Mouse (Mus musculus) A20 (cell line): ENCODE measurements around the gene Heatr9.
A peak's percentile ranks its signal among the peaks of the same experiment; 100 is the strongest.

Experiments used
- DNase-seq: peaks from one replicate; pipeline ENCODE4 v3.0.0-alpha.2; 2011; ENCODE audit warnings: low read depth, low spot score

Heatr9 gene

DNA sequence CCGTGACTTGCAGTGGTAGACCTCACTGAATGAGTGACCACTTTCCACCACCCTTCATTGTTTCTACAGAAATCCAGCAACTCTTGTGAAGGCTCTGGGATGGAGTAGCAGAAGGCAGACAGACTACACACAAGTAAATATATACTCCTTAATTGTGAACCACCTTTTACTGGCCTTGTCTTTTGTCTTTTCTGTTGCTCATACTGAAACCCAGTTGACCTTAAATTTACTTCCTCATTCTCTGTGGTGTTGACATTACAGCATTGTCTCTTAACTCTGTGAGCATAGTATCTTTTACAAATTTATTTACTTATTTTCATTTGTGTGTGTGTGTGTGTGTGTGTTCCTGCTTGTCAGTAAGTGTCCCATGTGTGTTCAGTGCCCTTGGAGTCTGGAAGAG lies 11.2 kb upstream of the Heatr9 start:
- peak; percentile 77 for DNase-seq

DNA sequence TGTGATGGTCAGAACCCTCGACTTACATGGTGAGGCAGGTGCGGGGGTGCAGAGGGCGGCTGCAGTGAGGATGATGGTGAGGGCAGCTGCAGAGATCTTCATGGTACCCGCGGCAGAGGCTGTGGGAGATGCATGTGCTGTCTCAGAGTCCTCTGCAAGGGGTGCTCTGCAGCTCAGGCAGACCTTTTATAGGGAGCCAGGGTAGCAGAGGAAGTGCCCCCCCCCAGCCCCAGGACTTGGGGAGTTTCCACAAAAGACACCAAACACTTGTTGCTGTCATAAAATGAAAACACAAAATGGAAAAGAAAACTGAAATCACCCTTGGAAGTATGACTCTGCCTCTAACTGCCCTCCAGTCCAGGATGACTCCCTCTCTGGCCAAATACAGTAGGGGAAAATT lies 8.4 kb upstream of the Heatr9 start, which contains the start of gene Ccl5:
Ccl5 (minus strand) TSS at position 159 of the 400 bp plus-strand sequence.
- no peak for DNase-seq

DNA sequence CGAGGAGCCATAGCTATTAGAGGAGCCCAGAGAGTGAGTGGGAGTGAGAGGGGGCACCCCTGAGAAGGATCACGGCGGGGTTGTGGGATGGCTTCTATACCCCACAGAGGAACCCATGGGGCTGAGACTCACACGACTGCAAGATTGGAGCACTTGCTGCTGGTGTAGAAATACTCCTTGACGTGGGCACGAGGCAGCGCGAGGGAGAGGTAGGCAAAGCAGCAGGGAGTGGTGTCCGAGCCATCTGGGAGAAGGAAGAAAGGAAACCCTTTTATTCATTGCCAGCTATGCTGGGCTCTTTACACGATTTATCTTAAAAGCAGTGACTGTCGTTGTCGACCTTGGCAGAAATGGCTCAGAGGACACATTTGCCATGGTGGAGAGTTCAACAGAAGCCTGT lies 7.0 kb upstream of the Heatr9 start:
- DNase-seq = no peak

DNA sequence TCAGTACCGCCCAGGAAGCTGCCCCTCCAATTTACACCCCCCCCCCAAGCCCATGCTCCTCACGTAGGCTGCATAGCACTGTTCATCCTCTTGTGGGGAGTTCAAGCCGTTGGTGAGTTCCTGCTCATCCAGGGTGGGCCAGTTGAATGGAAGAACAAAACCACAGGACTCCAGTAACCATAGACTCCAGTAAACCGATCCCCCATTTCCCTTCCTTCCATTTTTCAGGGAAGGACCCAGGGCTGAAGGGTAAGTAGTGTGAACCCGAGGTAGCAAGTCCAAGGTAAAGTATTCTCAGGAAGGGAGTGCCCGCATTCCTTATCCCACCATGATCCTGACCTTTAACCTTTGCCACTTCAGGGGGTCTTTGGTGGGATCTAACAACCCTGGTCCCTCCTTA lies 3.6 kb downstream of the Heatr9 start:
- DNase-seq = no peak

DNA sequence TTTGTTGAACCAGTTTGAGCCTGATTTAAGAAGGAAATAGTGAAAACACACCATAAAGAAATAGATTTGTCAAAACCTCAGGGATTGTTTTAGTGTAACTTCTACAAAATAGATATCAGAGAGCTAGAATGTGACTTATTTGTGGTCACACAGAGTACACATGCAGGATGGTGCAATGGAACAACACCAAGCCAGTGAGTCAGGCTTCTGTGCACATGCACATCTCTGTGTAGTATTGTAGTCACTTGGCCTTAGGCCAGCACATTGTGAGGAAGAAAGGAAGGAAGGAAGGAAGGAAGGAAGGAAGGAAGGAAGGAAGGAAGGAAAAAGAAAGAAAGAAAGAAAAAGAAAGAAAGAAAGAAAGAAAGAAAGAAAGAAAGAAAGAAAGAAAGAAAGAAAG lies 4.8 kb downstream of the Heatr9 start:
- DNase-seq = no peak

DNA sequence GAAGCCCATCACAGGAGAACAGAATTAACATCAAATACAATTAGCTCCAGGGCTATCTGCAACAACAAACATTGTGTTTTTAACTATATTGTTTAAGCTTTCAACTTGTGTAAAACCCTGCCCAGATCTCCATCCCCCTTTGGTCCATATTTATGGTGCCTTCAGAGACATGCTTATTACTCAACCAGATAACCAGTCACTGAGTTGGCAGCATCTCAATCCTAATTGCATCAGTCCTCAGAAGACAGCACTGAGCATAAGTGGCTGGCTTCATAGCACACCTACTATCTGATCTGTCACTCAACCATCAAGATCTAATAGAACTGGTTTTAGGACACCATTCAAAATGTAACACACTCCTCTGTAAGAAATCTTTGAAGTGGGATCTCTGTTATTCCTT lies 12.5 kb downstream of the Heatr9 start:
- DNase-seq = no peak

DNA sequence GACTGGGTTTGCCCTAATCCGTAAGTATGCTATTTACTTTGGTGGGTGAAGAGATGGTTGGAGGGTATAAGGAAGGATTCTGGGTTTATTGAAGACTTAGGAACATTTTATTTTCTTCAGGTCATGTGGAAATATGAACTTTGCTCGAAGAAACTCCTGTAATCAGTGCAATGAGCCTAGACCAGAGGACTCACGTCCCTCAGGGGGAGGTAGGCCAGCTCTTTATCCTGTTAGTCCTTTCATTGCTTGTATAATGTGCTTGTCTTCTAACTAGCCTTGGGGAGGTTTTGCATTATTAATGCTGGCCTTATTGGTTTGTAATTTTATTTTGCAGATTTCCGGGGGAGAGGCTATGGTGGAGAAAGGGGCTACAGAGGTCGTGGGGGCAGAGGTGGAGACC lies 17.7 kb downstream of the Heatr9 start:
- DNase-seq = no peak

DNA sequence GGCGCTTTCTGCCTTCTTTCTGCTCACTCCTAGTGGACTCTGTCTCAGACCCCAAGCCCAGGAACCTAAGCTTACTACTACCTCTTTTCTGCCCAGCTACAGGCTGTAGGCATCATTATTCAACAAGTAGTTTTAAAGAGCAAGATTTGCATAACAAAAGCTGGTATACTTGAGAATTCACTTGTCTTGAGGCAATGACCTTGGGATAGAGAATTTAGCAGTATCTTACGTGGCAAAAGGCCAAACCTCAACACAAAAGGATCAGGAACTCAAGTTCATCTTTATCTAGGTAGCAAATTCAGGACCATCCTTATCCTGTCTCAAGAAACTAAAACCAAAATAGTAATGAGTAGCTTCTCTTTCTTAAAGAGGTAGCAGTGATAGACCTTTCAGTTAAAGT lies 26.4 kb downstream of the Heatr9 start:
- no peak for DNase-seq

DNA sequence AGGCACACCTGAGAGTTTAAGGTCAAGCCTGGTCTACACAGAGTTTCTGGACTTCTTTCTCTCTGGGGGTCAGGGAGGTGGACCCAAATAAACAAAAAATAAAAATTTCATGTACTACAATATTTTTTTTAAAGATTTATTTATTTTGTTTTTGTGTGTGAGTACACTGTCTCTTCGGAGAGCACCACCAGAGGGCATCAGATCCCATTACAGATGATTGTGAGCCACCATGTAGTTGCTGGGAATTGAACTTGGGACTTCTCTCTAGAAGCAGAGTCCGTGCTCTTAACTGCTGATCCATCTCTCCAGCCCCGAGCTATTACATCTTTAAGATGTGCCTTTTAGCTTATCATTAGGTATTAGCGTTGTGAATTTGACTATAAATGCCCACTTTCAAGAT lies 30.5 kb downstream of the Heatr9 start:
- no peak for DNase-seq

DNA sequence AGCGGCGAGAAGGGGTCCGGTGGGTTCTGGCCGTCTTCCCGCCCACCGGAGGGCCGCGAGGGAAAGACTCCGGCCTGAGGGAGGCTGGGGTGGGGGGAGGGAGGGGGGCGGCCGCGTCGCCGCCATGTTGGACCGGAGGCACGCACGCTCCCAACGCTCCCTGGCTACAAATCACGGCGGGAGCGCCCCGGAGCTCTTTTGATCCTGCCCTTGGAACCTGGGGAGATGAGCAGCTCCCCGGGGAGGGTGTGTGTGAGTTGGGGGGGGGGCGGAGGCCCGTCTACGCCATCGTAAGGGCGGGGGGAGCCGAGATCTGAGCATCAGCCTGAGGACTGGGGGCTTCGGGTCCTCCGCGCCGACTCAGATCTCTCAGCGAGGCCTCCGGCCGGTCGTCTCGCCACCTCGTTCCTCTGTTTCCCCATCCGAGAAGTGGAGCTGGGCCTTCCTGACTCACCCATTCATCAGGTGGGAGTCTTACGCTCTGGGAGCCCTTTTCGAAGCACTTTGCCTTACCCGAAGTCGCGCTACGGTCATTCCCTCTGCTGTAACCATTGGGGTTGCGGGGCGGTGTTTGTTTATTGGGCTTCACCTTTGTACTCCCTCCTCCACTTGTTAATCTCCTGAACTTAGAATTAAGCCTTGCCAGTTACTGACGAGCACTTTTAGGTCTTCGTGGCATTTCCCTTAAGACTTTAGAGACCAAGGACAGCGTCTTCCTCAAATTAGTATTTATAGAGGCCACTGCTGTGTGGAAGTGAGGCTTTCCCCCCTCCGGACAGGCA lies 48.5 kb downstream of the Heatr9 start:
- DNase-seq = no peak

DNA sequence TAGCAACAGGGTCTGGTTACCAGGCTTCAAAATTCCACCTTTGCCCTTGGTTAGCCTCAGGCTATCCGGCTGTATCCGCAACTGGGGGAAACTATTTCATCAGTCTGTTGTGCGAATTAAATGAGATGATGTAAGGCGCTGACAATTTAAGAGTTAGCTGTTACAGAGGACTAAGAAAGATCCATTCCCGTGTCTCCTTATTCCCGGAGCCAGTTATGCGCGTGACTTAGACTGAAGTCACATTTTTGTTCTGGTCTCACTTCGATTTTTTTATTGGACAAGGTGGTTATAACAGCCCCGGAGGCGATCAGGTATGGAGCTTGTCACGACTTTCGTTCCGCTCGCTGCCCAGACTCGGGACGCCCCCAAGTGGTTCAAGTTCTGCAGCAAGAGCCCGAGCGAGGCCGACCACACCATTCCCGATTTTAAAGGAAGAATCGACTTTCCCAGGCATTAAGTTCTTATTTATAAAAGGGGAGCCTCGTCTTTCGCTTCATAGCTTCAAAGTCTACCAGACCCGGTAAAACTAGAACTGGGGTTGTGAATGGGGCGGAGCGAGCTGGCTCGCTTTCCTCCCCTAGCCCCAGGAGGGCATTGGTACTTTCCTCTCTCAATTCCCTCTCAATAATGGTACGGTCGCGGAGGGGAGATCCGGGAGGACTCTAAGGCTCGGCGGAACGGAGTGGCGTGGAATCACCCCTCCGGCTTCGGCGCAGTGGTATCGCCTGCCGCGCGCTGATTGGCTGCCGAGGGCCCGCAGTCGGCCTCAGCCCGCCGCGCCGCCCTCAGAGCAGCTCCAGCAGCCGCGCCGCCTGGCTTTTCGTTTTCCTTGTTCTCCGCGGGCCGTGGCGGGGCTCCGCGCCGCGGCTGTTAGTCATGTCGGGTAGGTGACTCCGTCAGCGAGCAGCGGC lies 49.4 kb downstream of the Heatr9 start, which contains the start of gene Taf15:
Taf15 (plus strand) TSS at position 763 of the 911 bp plus-strand sequence.
- peak; percentile 99 for DNase-seq

DNA sequence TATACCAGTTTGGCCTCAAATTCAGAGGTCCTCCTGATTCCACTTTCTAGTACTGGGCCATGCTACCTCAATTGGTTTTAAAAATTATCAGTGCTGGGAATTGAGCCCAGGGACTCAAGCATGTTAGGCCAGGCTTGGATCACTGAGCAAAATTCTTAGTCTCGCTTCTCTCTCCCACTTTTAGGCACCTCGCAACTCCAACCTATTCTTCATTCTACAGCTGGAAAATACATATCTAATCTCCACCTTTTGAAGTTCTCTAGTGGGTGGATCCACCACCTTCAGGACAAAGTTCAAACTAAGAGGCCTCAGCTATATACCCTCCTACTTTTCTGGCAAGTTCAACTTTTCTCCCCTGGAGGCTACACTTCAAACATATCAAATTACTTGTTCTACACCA lies 50.2 kb downstream of the Heatr9 start:
- DNase-seq = peak; percentile 50

DNA sequence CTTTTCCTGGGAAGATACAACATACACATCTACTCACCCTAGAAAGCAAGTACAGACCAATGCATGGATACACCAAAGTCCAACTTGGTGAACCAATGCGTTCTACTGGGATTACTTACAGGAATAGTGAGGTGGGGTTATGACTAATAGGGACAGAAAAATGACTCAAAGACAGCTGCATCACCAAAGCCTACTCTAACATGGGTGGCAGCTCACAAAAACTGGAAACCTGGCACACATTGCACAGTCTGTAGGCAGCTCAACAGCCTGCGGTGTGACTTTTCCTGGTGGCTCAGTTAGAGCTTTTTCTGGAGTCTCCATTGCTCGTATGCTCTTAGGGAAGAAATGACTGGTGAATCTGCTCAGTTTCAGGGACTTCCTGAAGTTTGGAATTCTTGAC lies 53.2 kb downstream of the Heatr9 start:
- DNase-seq = no peak

DNA sequence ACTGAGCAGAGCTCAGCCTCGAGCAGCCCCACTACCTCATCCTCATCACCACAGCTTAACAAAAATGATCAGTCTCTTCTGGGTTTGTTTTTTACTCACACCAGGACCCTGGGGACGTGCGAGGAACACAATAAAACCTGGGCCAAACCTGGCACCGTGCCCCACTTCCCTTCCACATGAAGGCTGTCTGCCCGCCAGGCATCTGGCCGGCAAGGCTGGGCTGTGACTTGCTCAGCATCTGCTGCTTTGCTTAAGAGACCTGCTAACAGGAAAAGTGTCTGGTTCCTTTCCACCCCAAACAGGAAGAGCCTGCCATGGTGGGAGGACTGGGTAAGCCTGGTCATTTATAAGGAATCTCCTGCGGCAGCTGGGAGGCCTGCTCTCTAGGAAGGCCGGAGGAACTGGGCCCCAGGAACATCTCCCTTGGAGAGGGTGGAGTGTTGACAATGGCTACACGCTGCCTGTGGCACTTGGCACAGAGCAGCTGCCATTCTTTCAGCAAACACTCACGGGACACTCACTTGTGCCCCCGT lies 54.8 kb downstream of the Heatr9 start:
- no peak for DNase-seq

DNA sequence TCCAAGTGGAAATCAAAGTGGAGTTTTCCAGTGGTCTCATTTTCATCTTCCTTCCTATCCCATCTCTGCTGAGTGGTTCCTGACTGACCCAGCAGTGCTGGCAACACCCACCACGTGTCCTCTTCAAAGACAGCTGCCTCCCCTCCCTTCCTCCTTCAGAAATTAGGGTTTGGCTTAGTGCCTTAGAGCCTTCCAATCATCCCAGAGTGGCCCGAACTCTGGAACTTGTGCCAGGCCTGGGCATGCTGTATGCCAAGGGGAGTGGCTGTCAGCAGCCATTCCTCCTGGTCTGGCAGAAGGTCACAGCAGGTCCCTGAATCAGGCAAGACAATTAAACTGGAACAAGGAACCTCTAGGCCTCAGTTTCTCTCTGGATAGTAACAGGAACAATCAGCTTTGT lies 56.0 kb downstream of the Heatr9 start:
- no peak for DNase-seq

DNA sequence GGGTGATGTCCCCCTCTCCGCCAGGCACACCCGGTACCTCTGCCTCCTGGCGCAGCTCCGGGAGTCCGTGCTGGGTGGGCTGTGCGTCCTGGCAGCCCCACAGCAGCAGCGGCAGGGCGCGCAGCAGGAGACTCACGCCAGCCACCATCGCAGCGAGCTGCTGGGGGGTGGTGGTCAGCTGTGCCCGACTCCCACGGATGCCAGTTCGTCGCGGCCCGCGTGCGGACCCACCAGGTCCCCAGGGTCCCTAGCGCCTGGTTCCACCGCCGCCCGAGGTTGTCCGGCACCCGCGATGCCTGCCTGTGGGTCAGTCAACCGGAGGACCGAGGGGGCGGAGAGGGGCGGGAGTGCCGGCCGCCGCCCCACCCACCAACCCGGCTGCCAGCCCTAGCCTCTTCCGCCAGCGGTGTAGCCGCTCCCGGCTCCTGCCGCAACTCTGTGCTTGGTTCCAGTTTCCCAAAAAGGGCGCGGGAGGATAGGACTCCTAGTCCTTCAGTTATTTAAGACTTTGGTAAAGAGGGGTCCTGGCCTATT lies 59.2 kb downstream of the Heatr9 start, which contains the start of gene Mmp28:
Mmp28 (minus strand) TSS at position 361 of the 534 bp plus-strand sequence.
- DNase-seq = peak; percentile 51
